Comparison of ENCODE assay signal across 8 mouse cellular contexts in genomic region chr9:42123713-42124576, GRCm38 (mm10). TPM values are rescaled to one million over a fixed set of nuclear protein-coding genes. Genes with fewer than 3 reads are reported as not detected.
DNase-seq lines count a peak whose midpoint lies in the region; ATAC-seq lines count a peak whose summit lies in the region.

TSS of gene Sorl1 (minus strand) at chr9:42124297.

- no peaks in the 10 kb centered on the region for H3K9me3 ChIP-seq in embryonic facial prominence, embryonic 10.5 days
- H3K9me3 ChIP-seq in intestine, embryonic 16.5 days (ENCODE audit: control insufficient read depth, low read length): no peaks in the 10 kb centered on the region
- H3K9me3 ChIP-seq in limb, embryonic 10.5 days (replicated peaks): no peaks in the 10 kb centered on the region
- no peaks in the 10 kb centered on the region for H3K9me3 ChIP-seq in midbrain, embryonic 11.5 days (ENCODE audit: control insufficient read depth, low read length)

- H3K36me3 ChIP-seq in embryonic facial prominence, embryonic 10.5 days (replicated peaks): no peaks in the 10 kb centered on the region
- no peaks in the 10 kb centered on the region for H3K36me3 ChIP-seq in intestine, embryonic 16.5 days (ENCODE audit: control insufficient read depth, insufficient read depth, low read length)
- no peaks in the 10 kb centered on the region for H3K36me3 ChIP-seq in limb, embryonic 10.5 days
- no peaks in the 10 kb centered on the region for H3K36me3 ChIP-seq in midbrain, embryonic 11.5 days (ENCODE audit: control insufficient read depth, insufficient read depth, low read length)

- peak within 1 kb of the TSS; percentile 92 for H3K4me2 ChIP-seq in intestine, embryonic 16.5 days (ENCODE audit: low read depth, low read length)
- H3K4me2 ChIP-seq in midbrain, embryonic 11.5 days: peak within 1 kb of the TSS; percentile 93

- peaks cover 31% of the 10 kb centered on the region for H3K4me1 ChIP-seq in embryonic facial prominence, embryonic 10.5 days
- peaks cover 30% of the 10 kb centered on the region for H3K4me1 ChIP-seq in intestine, embryonic 16.5 days (ENCODE audit: control insufficient read depth, insufficient read depth, low read length)
- peaks cover 26% of the 10 kb centered on the region for H3K4me1 ChIP-seq in limb, embryonic 10.5 days
- peaks cover 5% of the 10 kb centered on the region; the same call in 1 of the 2 replicates for H3K4me1 ChIP-seq in midbrain, embryonic 11.5 days (ENCODE audit: control insufficient read depth, insufficient read depth, low read length)

- DNase-seq in adrenal gland, postnatal 10 days: peak; percentile 86
- DNase-seq in embryonic facial prominence, embryonic 10.5 days (ENCODE audit: low spot score): peak; percentile 83
- DNase-seq in limb, embryonic 10.5 days (ENCODE audit: low spot score): peak; percentile 82
- DNase-seq in midbrain, embryonic 11.5 days (ENCODE audit: low spot score, missing footprints): peak; percentile 92
- DNase-seq in spleen, postnatal 10 days (ENCODE audit: low spot score in 2 of 2): peak; percentile 51 to 80
- no peak for DNase-seq in MN1 (ENCODE audit: low spot score)

- WGBS in embryonic facial prominence, embryonic 10.5 days: under 1% methylated on average over 94 of the region's 94 CpGs
- under 1% methylated on average over 76 of the region's 94 CpGs for WGBS in intestine, embryonic 16.5 days
- under 1% methylated on average over 86 of the region's 94 CpGs for WGBS in limb, embryonic 10.5 days
- WGBS in midbrain, embryonic 11.5 days: under 1% methylated on average over 90 of the region's 94 CpGs

- peak within 1 kb of the TSS; percentile 84 for H3K4me3 ChIP-seq in embryonic facial prominence, embryonic 10.5 days
- H3K4me3 ChIP-seq in intestine, embryonic 16.5 days (ENCODE audit: low read length): peak within 1 kb of the TSS; percentile 90
- peak within 1 kb of the TSS; percentile 78 for H3K4me3 ChIP-seq in limb, embryonic 10.5 days
- peak within 1 kb of the TSS; percentile 68 for H3K4me3 ChIP-seq in midbrain, embryonic 11.5 days (ENCODE audit: low read depth, low read length)

- H3K27ac ChIP-seq in embryonic facial prominence, embryonic 10.5 days (replicated peaks): peak within 1 kb of the TSS; percentile 88
- H3K27ac ChIP-seq in intestine, embryonic 16.5 days (ENCODE audit: low read length): peak within 1 kb of the TSS; percentile 61
- peak within 1 kb of the TSS; percentile 87 for H3K27ac ChIP-seq in limb, embryonic 10.5 days
- H3K27ac ChIP-seq in midbrain, embryonic 11.5 days (ENCODE audit: low read depth, low read length): no peak within 1 kb of the TSS

- ATAC-seq in granulocyte monocyte progenitor cell, adult 5-6 weeks (replicated peaks; ENCODE audit: poor library complexity, severe bottlenecking): peak; percentile 42
- peak; percentile 92 for ATAC-seq in intestine, embryonic 16.5 days
- peak; percentile 86 for ATAC-seq in midbrain, embryonic 11.5 days (ENCODE audit: low FRiP score)

- peaks cover 67% of the 10 kb centered on the region for H3K27me3 ChIP-seq in embryonic facial prominence, embryonic 10.5 days (replicated peaks; ENCODE audit: low read depth, poor library complexity, severe bottlenecking)
- H3K27me3 ChIP-seq in intestine, embryonic 16.5 days (replicated peaks; ENCODE audit: control insufficient read depth, insufficient read depth, low read length): no peaks in the 10 kb centered on the region
- peaks cover 52% of the 10 kb centered on the region for H3K27me3 ChIP-seq in limb, embryonic 10.5 days (ENCODE audit: low read depth, poor library complexity, severe bottlenecking)
- H3K27me3 ChIP-seq in midbrain, embryonic 11.5 days (ENCODE audit: control insufficient read depth, insufficient read depth, low read length): peaks cover 13% of the 10 kb centered on the region

- H3K9ac ChIP-seq in intestine, embryonic 16.5 days (ENCODE audit: low read depth, low read length): peak within 1 kb of the TSS; percentile 88
- peak within 1 kb of the TSS; percentile 80 for H3K9ac ChIP-seq in midbrain, embryonic 11.5 days (ENCODE audit: low read length)

RNA-seq across cellular contexts. Expression of gene Sorl1, which starts in this region (rescaled TPM):
- total RNA-seq in adrenal gland, postnatal 10 days (2021): 10 to 100 TPM; 10.4 to 17.5 TPM
- polyA plus RNA-seq in embryonic facial prominence, embryonic 10.5 days (2016; fragmentation: Nextera tagmentation; extraction: Ambion mirVana): 3.9 and 7.0 TPM in 2 replicates
- total RNA-seq in granulocyte monocyte progenitor cell, adult 5-6 weeks (2014; fragmentation: Nextera tagmentation): 19.1 and 22.0 TPM in 2 replicates
- 29.8 and 45.2 TPM in 2 replicates for total RNA-seq in granulocyte monocyte progenitor cell, adult 5-6 weeks (2017)
- polyA plus RNA-seq in intestine, embryonic 16.5 days (2015; fragmentation: Nextera tagmentation; extraction: Ambion mirVana): 6.0 and 6.2 TPM in 2 replicates
- polyA plus RNA-seq in limb, embryonic 10.5 days (2016; fragmentation: Nextera tagmentation; extraction: Ambion mirVana): 4.3 and 6.6 TPM in 2 replicates
- 3.1 and 3.8 TPM in 2 replicates for polyA plus RNA-seq in midbrain, embryonic 11.5 days (2014; fragmentation: Nextera tagmentation; extraction: Ambion mirVana)

Comparison
In these comparisons a context has a peak if more than half of its experiments do, and no peak if none do; other contexts are left out.
1. ATAC-seq: peak in every context shown above with its lines; median percentile 92 in intestine, embryonic 16.5 days; 86 in midbrain, embryonic 11.5 days; 42 in granulocyte monocyte progenitor cell, adult 5-6 weeks.